Mouse (Mus musculus) liver, embryonic 11.5 days (tissue): ENCODE data around the gene Kdm4b. TPM values are rescaled to one million over a fixed set of nuclear protein-coding genes. Genes with fewer than 3 reads are reported as not detected.

Source experiments
- ATAC-seq: fragments of 200-750 bp; cut with Nextera tagmentation; replicated peaks from 2 replicates; pipeline ENCODE4 v1.8.0; 2017; ENCODE audit warnings: moderate number of reproducible peaks, mild to moderate bottlenecking, moderate TSS enrichment, moderate library complexity; ENCODE audit not compliant: low FRiP score
- DNase-seq: peaks from one replicate; pipeline ENCODE4 v3.0.0-alpha.2; 2017; ENCODE audit warnings: low spot score
- H3K27ac ChIP-seq: fragments of 300-500 bp; sonication (generic); 2 replicates; pipeline ENCODE4 v1.5.1; 2014; ENCODE audit warnings: mild to moderate bottlenecking, low read depth, low read length, control low read depth
- H3K27me3 ChIP-seq: fragments of 300-500 bp; sonication (generic); replicated peaks from 2 replicates; pipeline ENCODE4 v1.6.1; 2014; ENCODE audit warnings: low read length, mixed read lengths; ENCODE audit not compliant: control insufficient read depth, insufficient read depth
- H3K36me3 ChIP-seq: fragments of 300-500 bp; sonication (generic); 2 replicates; pipeline ENCODE4 v1.6.1; 2014; ENCODE audit warnings: mild to moderate bottlenecking, low read length, moderate library complexity, mixed read lengths; ENCODE audit not compliant: control insufficient read depth, insufficient read depth
- H3K4me1 ChIP-seq: fragments of 300-500 bp; sonication (generic); replicated peaks from 2 replicates; pipeline ENCODE4 v1.6.1; 2014; ENCODE audit warnings: low read length, mixed read lengths; ENCODE audit not compliant: control insufficient read depth, insufficient read depth
- H3K4me2 ChIP-seq: fragments of 300-500 bp; sonication (generic); 2 replicates; pipeline ENCODE4 v1.6.1; 2014; ENCODE audit warnings: mild to moderate bottlenecking, control low read depth, moderate library complexity
- H3K4me3 ChIP-seq: fragments of 300-500 bp; sonication (generic); 2 replicates; pipeline ENCODE4 v1.5.1; 2014; ENCODE audit warnings: low read depth, low read length, control low read depth
- H3K9ac ChIP-seq: fragments of 300-500 bp; sonication (generic); 2 replicates; pipeline ENCODE4 v1.6.1; 2014; ENCODE audit warnings: low read depth, low read length, control low read depth
- H3K9me3 ChIP-seq: fragments of 300-500 bp; sonication (generic); 2 replicates; pipeline ENCODE4 v1.6.1; 2016; ENCODE audit warnings: low read length, inconsistent platforms, mixed read lengths; ENCODE audit not compliant: control insufficient read depth
- WGBS: fragments of 180-500 bp; shearing (Covaris S2); extraction: QIAGEN DNeasy Blood & Tissue Kit; methylation state at CpG from one replicate; pipeline ENCODE4 v1.1.7; 2014; 5-methylcytosine and 5-hydroxymethylcytosine counted together
- polyA plus RNA-seq: library from polyadenylated mRNA; unstranded; fragments of >200 nt; fragmentation: Nextera tagmentation; extraction: Ambion mirVana; gene quantifications from 2 replicates; pipeline ENCODE4 v1.2.1, GENCODE M21; 2014

Gene Kdm4b
- polyA plus RNA-seq, 1 experiment from 2014 or later: 24.3 TPM

- no peaks in the 10 kb centered on the region for H3K27me3 ChIP-seq
- no peak overlapping the region for H3K4me3 ChIP-seq
- 70% methylated on average over 7 of the region's 7 CpGs for WGBS
- peaks cover 27% of the 10 kb centered on the region for H3K36me3 ChIP-seq
- ATAC-seq (no peak), DNase-seq (no peak)
- no peak overlapping the region for H3K4me2 ChIP-seq
- peaks cover 10% of the 10 kb centered on the region for H3K4me1 ChIP-seq
- no peaks in the 10 kb centered on the region for H3K9me3 ChIP-seq
- H3K27ac ChIP-seq: no peak overlapping the region
- H3K9ac ChIP-seq: no peak overlapping the region
Observed at GRCm38 (mm10) chr17:56411437-56411836, 85.6 kb downstream of the Kdm4b start.

DNA sequence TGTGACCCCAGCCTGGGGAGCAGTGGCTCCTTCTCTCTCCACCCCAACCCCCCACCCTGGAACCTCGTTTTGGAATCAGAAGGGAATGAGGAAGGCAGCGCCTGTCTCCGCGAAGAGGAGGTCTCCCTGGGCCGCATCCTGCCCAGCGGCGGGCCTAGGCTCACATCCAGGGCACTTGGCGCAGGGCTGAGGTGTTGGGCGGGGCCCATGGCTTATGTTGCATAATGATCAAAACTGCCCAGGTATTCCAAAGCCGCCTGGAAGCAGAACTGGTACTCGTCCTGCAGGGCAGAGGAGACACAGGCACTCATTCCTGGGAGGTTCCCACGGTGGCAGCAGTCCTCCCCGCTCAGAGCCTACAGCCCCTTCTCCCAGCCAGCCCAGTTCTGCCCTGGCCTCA, 87.3 kb downstream of the Kdm4b start:
- ATAC-seq (no peak), DNase-seq (no peak)
- H3K27ac ChIP-seq: no peak overlapping the region
- no peak overlapping the region for H3K9ac ChIP-seq
- no peak overlapping the region for H3K4me3 ChIP-seq
- H3K27me3 ChIP-seq: no peaks in the 10 kb centered on the region
- no peaks in the 10 kb centered on the region for H3K9me3 ChIP-seq
- no peak overlapping the region for H3K4me2 ChIP-seq
- peaks cover 33% of the 10 kb centered on the region for H3K36me3 ChIP-seq
- WGBS: 82% methylated on average over 13 of the region's 13 CpGs
- H3K4me1 ChIP-seq: peaks cover 7% of the 10 kb centered on the region; the same call in 1 of the 2 replicates

GRCm38 (mm10) chr17:56414785-56415184, 88.9 kb downstream of the Kdm4b start:
- no peak overlapping the region for H3K4me3 ChIP-seq
- H3K9ac ChIP-seq: no peak overlapping the region
- ATAC-seq (no peak), DNase-seq (no peak)
- H3K27me3 ChIP-seq: no peaks in the 10 kb centered on the region
- H3K9me3 ChIP-seq: no peaks in the 10 kb centered on the region
- H3K4me2 ChIP-seq: no peak overlapping the region
- peaks cover 5% of the 10 kb centered on the region; the same call in 1 of the 2 replicates for H3K4me1 ChIP-seq
- no peak overlapping the region for H3K27ac ChIP-seq
- 91% methylated on average over 9 of the region's 9 CpGs for WGBS
- H3K36me3 ChIP-seq: peaks cover 44% of the 10 kb centered on the region

GRCm38 (mm10) chr17:56418304-56418703, 92.4 kb downstream of the Kdm4b start:
- Histone ChIP-seq H3K9me3 (no peaks in the 10 kb centered on the region), H3K27me3 (no peaks in the 10 kb centered on the region), H3K4me3 (no peak overlapping the region), H3K36me3 (peaks cover 38% of the 10 kb centered on the region), H3K9ac (no peak overlapping the region), H3K4me1 (no peaks in the 10 kb centered on the region), H3K27ac (no peak overlapping the region), H3K4me2 (no peak overlapping the region)
- WGBS: 87% methylated on average over 12 of the region's 12 CpGs
- ATAC-seq (no peak), DNase-seq (no peak)

DNA sequence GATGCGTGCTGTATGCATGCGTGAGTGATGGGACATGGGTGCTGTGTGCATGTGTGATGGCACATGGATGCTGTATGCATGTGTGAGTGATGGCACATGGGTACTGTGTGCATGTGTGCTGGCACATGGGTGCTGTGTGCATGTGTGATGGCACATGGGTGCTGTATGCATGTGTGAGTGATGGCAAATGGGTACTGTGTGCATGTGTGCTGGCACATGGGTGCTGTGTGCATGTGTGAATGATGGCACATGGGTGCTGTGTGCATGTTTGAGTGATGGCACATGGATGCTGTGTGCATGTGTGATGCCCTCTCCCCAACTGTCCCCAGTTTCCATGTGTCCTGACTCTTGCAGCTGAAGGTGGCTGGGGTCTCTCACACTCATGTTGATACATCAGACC, 94.2 kb downstream of the Kdm4b start:
- Histone ChIP-seq H3K9ac (no peak overlapping the region), H3K27me3 (peaks cover 8% of the 10 kb centered on the region), H3K27ac (no peak overlapping the region), H3K36me3 (peaks cover 37% of the 10 kb centered on the region), H3K4me3 (no peak overlapping the region), H3K9me3 (no peaks in the 10 kb centered on the region), H3K4me2 (no peak overlapping the region), H3K4me1 (peaks cover 2% of the 10 kb centered on the region; the same call in 1 of the 2 replicates)
- ATAC-seq: no peak
- 95% methylated on average over 2 of the region's 2 CpGs for WGBS
- no peak for DNase-seq

DNA sequence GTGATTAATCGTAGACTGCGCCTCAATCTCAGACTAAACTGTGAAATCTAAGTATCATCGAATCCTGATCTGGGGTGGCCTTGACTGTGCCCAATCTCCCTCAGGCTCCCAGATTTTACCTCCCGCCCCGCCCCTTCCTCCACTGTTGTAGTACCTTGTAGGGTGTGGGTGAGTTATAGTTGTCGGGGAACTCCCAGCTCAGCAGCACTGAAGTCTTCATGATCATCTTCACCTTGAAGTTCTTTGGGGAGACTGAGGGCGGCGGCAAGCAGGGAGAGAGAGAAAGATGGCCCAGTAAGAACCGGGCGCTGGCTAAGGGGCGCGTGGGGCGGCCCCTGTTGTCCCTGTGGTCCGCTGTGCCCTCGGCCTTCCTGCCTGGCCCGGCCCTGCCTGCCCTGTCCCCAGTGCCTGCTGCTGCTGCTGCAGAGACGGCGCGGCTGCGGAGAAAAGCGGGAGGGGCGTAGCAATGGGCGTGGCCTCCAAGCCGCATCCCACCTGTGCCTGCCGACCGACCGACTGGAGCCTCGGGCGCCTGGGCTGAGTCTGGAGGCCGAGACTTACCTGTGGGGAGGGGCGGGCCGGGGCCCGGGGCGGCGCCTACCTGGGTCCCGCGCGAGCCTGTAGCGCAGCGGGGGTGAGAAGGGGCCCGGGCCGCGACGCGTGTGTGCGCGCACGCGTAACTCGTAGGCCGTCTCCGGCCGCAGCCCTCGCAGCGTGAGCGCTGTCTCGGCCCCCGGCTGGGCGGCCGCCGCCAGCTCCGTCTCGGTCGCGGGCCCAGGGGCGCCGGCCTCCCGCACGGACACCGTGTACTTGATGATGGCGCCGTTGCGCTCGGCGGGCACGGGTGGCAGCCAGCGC, 99.1 kb downstream of the Kdm4b start:
- peak overlapping the region; percentile 63 for H3K9ac ChIP-seq
- H3K27ac ChIP-seq: no peak overlapping the region
- H3K4me2 ChIP-seq: peak overlapping the region; percentile 85
- H3K4me3 ChIP-seq: peak overlapping the region; percentile 58
- peaks cover 17% of the 10 kb centered on the region for H3K36me3 ChIP-seq
- 10% methylated on average over 72 of the region's 77 CpGs for WGBS
- peaks cover 12% of the 10 kb centered on the region; the same call in 1 of the 2 replicates for H3K4me1 ChIP-seq
- H3K27me3 ChIP-seq: peaks cover 42% of the 10 kb centered on the region
- no peaks in the 10 kb centered on the region for H3K9me3 ChIP-seq
- ATAC-seq (peak; percentile 53), DNase-seq (peak; percentile 67)

- peak overlapping the region; percentile 63 for H3K9ac ChIP-seq
- H3K9me3 ChIP-seq: no peaks in the 10 kb centered on the region
- ATAC-seq (peak; percentile 55), DNase-seq (peak; percentile 79)
- peaks cover 13% of the 10 kb centered on the region for H3K36me3 ChIP-seq
- H3K27ac ChIP-seq: no peak overlapping the region
- H3K27me3 ChIP-seq: peaks cover 42% of the 10 kb centered on the region
- H3K4me3 ChIP-seq: peak overlapping the region; percentile 58
- under 1% methylated on average over 44 of the region's 47 CpGs for WGBS
- peaks cover 12% of the 10 kb centered on the region; the same call in 1 of the 2 replicates for H3K4me1 ChIP-seq
- peak overlapping the region; percentile 85 for H3K4me2 ChIP-seq
Observed at GRCm38 (mm10) chr17:56425584-56425914, 99.7 kb downstream of the Kdm4b start.

GRCm38 (mm10) chr17:56425941-56426340, 100.1 kb downstream of the Kdm4b start:
- peaks cover 42% of the 10 kb centered on the region for H3K27me3 ChIP-seq
- 31% methylated on average over 3 of the region's 3 CpGs for WGBS

DNA sequence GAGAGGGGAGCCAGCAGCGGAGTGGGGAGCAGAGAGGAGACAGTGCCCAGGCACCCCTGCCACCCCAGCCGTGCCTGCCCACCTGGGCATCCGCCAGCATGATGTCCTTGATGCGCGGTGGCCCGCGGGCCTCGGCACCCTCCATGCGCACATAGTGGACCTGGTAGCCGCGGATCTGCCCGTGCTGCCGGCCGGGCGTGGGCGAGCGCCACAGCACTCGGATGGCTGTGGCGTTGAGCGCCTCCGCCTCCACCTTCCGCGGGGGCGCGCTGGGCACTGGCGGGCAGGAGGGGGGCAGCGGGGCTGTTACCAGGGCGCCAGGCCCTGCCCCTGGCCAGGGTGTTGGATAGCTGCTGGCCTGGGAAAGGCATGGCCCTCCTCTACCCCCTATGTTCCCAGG, 102.0 kb downstream of the Kdm4b start:
- Histone ChIP-seq H3K4me1 (peaks cover 12% of the 10 kb centered on the region; the same call in 1 of the 2 replicates), H3K4me3 (no peak overlapping the region), H3K4me2 (no peak overlapping the region), H3K27ac (no peak overlapping the region), H3K27me3 (peaks cover 42% of the 10 kb centered on the region), H3K9ac (no peak overlapping the region), H3K36me3 (peaks cover 6% of the 10 kb centered on the region), H3K9me3 (no peaks in the 10 kb centered on the region)
- DNase-seq: no peak
- ATAC-seq: no peak
- WGBS: 64% methylated on average over 28 of the region's 28 CpGs

More at GRCm38 (mm10) chr17:56425941-56426340, 100.1 kb downstream of the Kdm4b start:
- H3K4me1 ChIP-seq: peaks cover 12% of the 10 kb centered on the region; the same call in 1 of the 2 replicates
- H3K9me3 ChIP-seq: no peaks in the 10 kb centered on the region
- ATAC-seq (no peak; the same call in 1 of the 2 replicates), DNase-seq (no peak)
- H3K4me3 ChIP-seq: peak overlapping the region; percentile 58
- peak overlapping the region; percentile 63; the same call in 1 of the 2 replicates for H3K9ac ChIP-seq
- H3K36me3 ChIP-seq: peaks cover 11% of the 10 kb centered on the region
- H3K4me2 ChIP-seq: peak overlapping the region; percentile 85
- no peak overlapping the region for H3K27ac ChIP-seq
